Mouse (Mus musculus) cerebellum, adult 2 months (tissue): Measurements from ENCODE around the gene Wnk4.

Experiments used
- CTCF ChIP-seq: fragments of 200-500 bp; IDR thresholded peaks from 2 replicates; pipeline ENCODE4 v1.5.1; 2011; ENCODE audit warnings: low read depth, mild to moderate bottlenecking, control low read depth, low read length, moderate library complexity, borderline replicate concordance; ENCODE audit not compliant: insufficient read depth
- POLR2A ChIP-seq: fragments of 200-500 bp; IDR thresholded peaks from 2 replicates; pipeline ENCODE4 v1.6.1; 2011; ENCODE audit warnings: low read length, control low read depth, borderline replicate concordance; ENCODE audit not compliant: insufficient read depth

DNA sequence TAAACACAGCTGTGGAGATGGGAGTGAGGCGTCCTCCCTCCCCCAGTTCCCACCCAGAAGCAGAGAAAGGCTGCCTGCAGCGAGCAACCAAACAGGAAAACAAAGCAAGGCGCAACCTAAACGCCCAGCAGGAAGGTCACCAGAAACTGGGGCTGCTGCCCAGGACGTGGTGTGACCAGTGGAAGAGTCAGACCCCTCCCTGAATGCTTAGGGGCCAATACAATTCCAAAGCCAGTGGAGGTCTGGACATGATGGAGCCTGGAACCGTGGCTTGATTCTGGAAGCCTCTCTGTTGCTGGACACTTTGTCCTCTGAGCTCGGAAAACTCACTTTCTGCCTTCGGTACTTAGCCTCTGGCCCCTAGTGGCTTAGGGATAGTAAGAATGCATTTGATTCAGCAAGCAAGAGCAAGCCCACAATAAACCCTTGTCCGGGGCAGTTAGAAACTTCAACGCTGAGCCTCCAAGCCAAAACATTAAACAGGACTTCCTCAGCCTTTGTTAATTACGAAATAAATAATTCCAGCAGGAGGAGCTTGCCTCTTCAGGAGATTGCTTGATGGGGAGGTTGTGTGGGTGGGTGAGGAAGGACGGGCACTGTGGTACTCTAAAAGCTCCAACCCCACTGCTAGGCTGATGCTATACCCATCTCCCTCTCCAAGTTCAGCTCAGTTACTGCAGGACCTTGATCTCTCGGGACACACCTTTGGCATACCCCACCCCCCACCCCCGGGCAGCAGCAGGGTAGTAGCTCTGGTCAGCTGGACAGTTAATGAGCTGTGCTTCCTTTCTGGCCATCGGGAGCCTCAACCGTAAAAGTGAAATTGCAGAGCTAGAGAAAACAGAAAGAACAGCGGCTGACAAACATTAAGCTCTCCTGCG is 29.1 kb upstream of the Wnk4 start:
- TF ChIP-seq CTCF: no peak
- no peak for TF ChIP-seq POLR2A
